Comparison of ENCODE assay signal across 8 mouse cellular contexts in genomic region chr6:122340349-122341000, GRCm38 (mm10). TPM values are rescaled to one million over a fixed set of nuclear protein-coding genes. Genes with fewer than 3 reads are reported as not detected.
DNase-seq lines count a peak whose midpoint lies in the region; ATAC-seq lines count a peak whose summit lies in the region.

Phc1 (minus strand) TSS chr6:122340561.

- peak within 1 kb of the TSS; percentile 99 for H3K27ac ChIP-seq in forebrain, embryonic 15.5 days (replicated peaks)
- H3K27ac ChIP-seq in hindbrain, embryonic 13.5 days = peak within 1 kb of the TSS; percentile 98
- H3K27ac ChIP-seq in liver, embryonic 12.5 days = peak within 1 kb of the TSS; percentile 81
- peak within 1 kb of the TSS; percentile 99 for H3K27ac ChIP-seq in neural tube, embryonic 13.5 days (replicated peaks)

- H3K36me3 ChIP-seq in forebrain, embryonic 15.5 days = peaks cover 9% of the 10 kb centered on the region
- peaks cover 6% of the 10 kb centered on the region; the same call in 1 of the 2 replicates for H3K36me3 ChIP-seq in hindbrain, embryonic 13.5 days
- H3K36me3 ChIP-seq in liver, embryonic 12.5 days = peaks cover 6% of the 10 kb centered on the region
- H3K36me3 ChIP-seq in neural tube, embryonic 13.5 days = peaks cover 12% of the 10 kb centered on the region

- H3K9me3 ChIP-seq in forebrain, embryonic 15.5 days = no peaks in the 10 kb centered on the region
- no peaks in the 10 kb centered on the region for H3K9me3 ChIP-seq in hindbrain, embryonic 13.5 days
- H3K9me3 ChIP-seq in liver, embryonic 12.5 days (replicated peaks) = no peaks in the 10 kb centered on the region
- H3K9me3 ChIP-seq in neural tube, embryonic 13.5 days = no peaks in the 10 kb centered on the region

- H3K4me1 ChIP-seq in forebrain, embryonic 15.5 days = peaks cover 26% of the 10 kb centered on the region
- H3K4me1 ChIP-seq in hindbrain, embryonic 13.5 days (replicated peaks) = peaks cover 27% of the 10 kb centered on the region
- H3K4me1 ChIP-seq in liver, embryonic 12.5 days = peaks cover 50% of the 10 kb centered on the region
- peaks cover 33% of the 10 kb centered on the region for H3K4me1 ChIP-seq in neural tube, embryonic 13.5 days (replicated peaks)

- DNase-seq in lung, adult 18-20 months = peak; percentile 7 to 24
- DNase-seq in lung, postnatal 14 days = no peak
- no peak for DNase-seq in adrenal gland, adult 8-10 months
- no peak for DNase-seq in spleen, adult 18-20 months

- WGBS in forebrain, embryonic 15.5 days = under 1% methylated on average over 17 of the region's 17 CpGs
- under 1% methylated on average over 17 of the region's 17 CpGs for WGBS in hindbrain, embryonic 13.5 days
- WGBS in liver, embryonic 12.5 days (ENCODE audit: insufficient replicate concordance) = 4% methylated on average over 17 of the region's 17 CpGs
- under 1% methylated on average over 17 of the region's 17 CpGs for WGBS in neural tube, embryonic 13.5 days

- H3K9ac ChIP-seq in forebrain, embryonic 15.5 days (replicated peaks) = peak within 1 kb of the TSS; percentile 71
- peak within 1 kb of the TSS; percentile 85 for H3K9ac ChIP-seq in hindbrain, embryonic 13.5 days
- peak within 1 kb of the TSS; percentile 78 for H3K9ac ChIP-seq in liver, embryonic 12.5 days
- H3K9ac ChIP-seq in neural tube, embryonic 13.5 days = peak within 1 kb of the TSS; percentile 90

- peak; percentile 42 for ATAC-seq in forebrain, embryonic 15.5 days (replicated peaks)
- ATAC-seq in hindbrain, embryonic 13.5 days (ENCODE audit: low FRiP score) = peak; percentile 61
- ATAC-seq in liver, embryonic 12.5 days = no peak
- ATAC-seq in neural tube, embryonic 13.5 days (ENCODE audit: low read depth) = peak; percentile 53

- H3K4me2 ChIP-seq in forebrain, embryonic 15.5 days (replicated peaks) = peak within 1 kb of the TSS; percentile 62
- peak within 1 kb of the TSS; percentile 79 for H3K4me2 ChIP-seq in hindbrain, embryonic 13.5 days
- H3K4me2 ChIP-seq in liver, embryonic 12.5 days = peak within 1 kb of the TSS; percentile 93
- H3K4me2 ChIP-seq in neural tube, embryonic 13.5 days = peak within 1 kb of the TSS; percentile 71

- peak within 1 kb of the TSS; percentile 72 for H3K4me3 ChIP-seq in forebrain, embryonic 15.5 days
- H3K4me3 ChIP-seq in hindbrain, embryonic 13.5 days = peak within 1 kb of the TSS; percentile 69
- H3K4me3 ChIP-seq in liver, embryonic 12.5 days = peak within 1 kb of the TSS; percentile 86
- peak within 1 kb of the TSS; percentile 71 for H3K4me3 ChIP-seq in neural tube, embryonic 13.5 days

- no peaks in the 10 kb centered on the region for H3K27me3 ChIP-seq in forebrain, embryonic 15.5 days
- H3K27me3 ChIP-seq in hindbrain, embryonic 13.5 days = no peaks in the 10 kb centered on the region
- no peaks in the 10 kb centered on the region for H3K27me3 ChIP-seq in liver, embryonic 12.5 days (replicated peaks)
- no peaks in the 10 kb centered on the region for H3K27me3 ChIP-seq in neural tube, embryonic 13.5 days

RNA-seq across cellular contexts. Expression of gene Phc1, which starts in this region (rescaled TPM):
- total RNA-seq in adrenal gland, adult 8-10 months (2022) = 10 to 100 TPM; 24.0 to 40.3 (median 30.0) TPM
- polyA plus RNA-seq in forebrain, embryonic 15.5 days (2015; fragmentation: Nextera tagmentation; extraction: Ambion mirVana) = 34.2 and 36.1 TPM in 2 replicates
- 32.9 and 35.5 TPM in 2 replicates for polyA plus RNA-seq in hindbrain, embryonic 13.5 days (2015; fragmentation: Nextera tagmentation; extraction: Ambion mirVana)
- polyA plus RNA-seq in liver, embryonic 12.5 days (2016; fragmentation: Nextera tagmentation; extraction: Ambion mirVana) = 4.4 and 4.5 TPM in 2 replicates
- 34.0 and 34.4 TPM in 2 replicates for polyA plus RNA-seq in neural tube, embryonic 13.5 days (2015; fragmentation: Nextera tagmentation; extraction: Ambion mirVana)

Comparison
In these comparisons a context has a peak if more than half of its experiments do, and no peak if none do; other contexts are left out.
1. DNase-seq: peak in lung, adult 18-20 months (2 of 2); none in lung, postnatal 14 days (single experiment), adrenal gland, adult 8-10 months (single experiment) and spleen, adult 18-20 months (0 of 2).
2. Peak in every context shown above with its lines, with median percentiles within 50 percentile points of each other: H3K27ac ChIP-seq, H3K4me2 ChIP-seq, H3K4me3 ChIP-seq and H3K9ac ChIP-seq.